In genomic region chr12:104069620-104070019, GRCm38 (mm10) we compare ENCODE assay signal across 9 mouse cellular contexts. TPM values are rescaled to one million over a fixed set of nuclear protein-coding genes. Genes with fewer than 3 reads are reported as not detected.
DNase-seq lines count a peak whose midpoint lies in the region; ATAC-seq and TF ChIP-seq lines count a peak whose summit lies in the region.
"Had no signal": no experiment of that assay in that cellular context is flagged by ENCODE, and none has a peak within 500 bp of the region (broad histone marks: within the 10 kb centered on the region; RNA-seq: fewer than 3 reads in every experiment).

No protein-coding gene starts in this region.

- 13% methylated on average over 2 of the region's 2 CpGs for WGBS in forebrain, embryonic 12.5 days
- WGBS in hindbrain, embryonic 14.5 days = 5% methylated on average over 2 of the region's 2 CpGs

- TF ChIP-seq CTCF in bone marrow macrophage, adult 2 months (IDR thresholded peaks at IDR 0.05; ENCODE audit: low read depth, low read length) = peak; percentile 73

- H3K4me1 ChIP-seq in ES-E14 (ENCODE audit: control insufficient read depth in 2 of 2, insufficient read depth in 2 of 2, low read length in 2 of 2, poor library complexity in 1 of 2) = peaks cover 0 to under 1% of the 10 kb centered on the region in 2 experiments; a peak in 1 of 4 replicates
- H3K4me1 ChIP-seq in bone marrow macrophage, adult 2 months (ENCODE audit: control insufficient read depth, insufficient read depth, low read length) = peaks cover 12% of the 10 kb centered on the region
- H3K4me1 ChIP-seq in forebrain, embryonic 12.5 days = no peaks in the 10 kb centered on the region
- H3K4me1 ChIP-seq in hindbrain, embryonic 14.5 days (replicated peaks; ENCODE audit: control insufficient read depth, insufficient read depth, low read length) = no peaks in the 10 kb centered on the region

- H3K27me3 ChIP-seq in forebrain, embryonic 12.5 days = no peaks in the 10 kb centered on the region
- H3K27me3 ChIP-seq in hindbrain, embryonic 14.5 days (ENCODE audit: control insufficient read depth, insufficient read depth, low read length) = no peaks in the 10 kb centered on the region

- no peak overlapping the region for H3K9ac ChIP-seq in ES-E14 (ENCODE audit: insufficient read depth, low read depth, low read length, poor library complexity, severe bottlenecking)
- H3K9ac ChIP-seq in forebrain, embryonic 12.5 days = no peak overlapping the region
- H3K9ac ChIP-seq in hindbrain, embryonic 14.5 days = no peak overlapping the region

- no peak overlapping the region for H3K4me2 ChIP-seq in forebrain, embryonic 12.5 days
- H3K4me2 ChIP-seq in hindbrain, embryonic 14.5 days (replicated peaks) = no peak overlapping the region

- H3K27ac ChIP-seq in ES-E14 (ENCODE audit: insufficient read depth, low read depth, low read length, poor library complexity, severe bottlenecking) = no peak overlapping the region
- no peak overlapping the region for H3K27ac ChIP-seq in bone marrow macrophage, adult 2 months (ENCODE audit: insufficient read depth, low read depth, low read length)
- H3K27ac ChIP-seq in forebrain, embryonic 12.5 days = no peak overlapping the region
- H3K27ac ChIP-seq in hindbrain, embryonic 14.5 days = no peak overlapping the region

- no peak overlapping the region for H3K4me3 ChIP-seq in ES-E14 (ENCODE audit: insufficient read depth in 1 of 2, low read depth in 1 of 2, low read length in 2 of 2, poor library complexity in 1 of 2, severe bottlenecking in 1 of 2)
- no peak overlapping the region for H3K4me3 ChIP-seq in bone marrow macrophage, adult 2 months (ENCODE audit: insufficient read depth, low read length)
- no peak overlapping the region for H3K4me3 ChIP-seq in forebrain, embryonic 12.5 days (replicated peaks)
- no peak overlapping the region for H3K4me3 ChIP-seq in hindbrain, embryonic 14.5 days (replicated peaks; ENCODE audit: low read length)

- no peak for TF ChIP-seq POLR2A in bone marrow macrophage, adult 2 months (IDR thresholded peaks at IDR 0.05; ENCODE audit: borderline replicate concordance, low read depth, low read length)

- ATAC-seq in forebrain, embryonic 12.5 days (ENCODE audit: low FRiP score) = peak; percentile 42; the same call in 1 of the 2 replicates
- peak; percentile 58; the same call in 1 of the 2 replicates for ATAC-seq in hindbrain, embryonic 14.5 days (ENCODE audit: low FRiP score)
- ATAC-seq in megakaryocyte, adult 5-6 weeks (ENCODE audit: poor library complexity, severe bottlenecking) = peak; percentile 61
- no peak for ATAC-seq in erythroblast, adult 5-6 weeks (replicated peaks; ENCODE audit: low FRiP score, poor library complexity, severe bottlenecking)

- in situ Hi-C loops in ES-E14 (cut with MboI; ENCODE audit: low sequenced_read_pairs in 2 of 2, unreplicated experiment in 2 of 2) = loop anchor here in 1 of 2 experiments (10.0 kb wide), 1 partner anchor 345 kb away; no protein-coding TSS in a partner anchor

- DNase-seq in ES-E14 (ENCODE audit: low read depth, low spot score) = peak; percentile 49
- DNase-seq in hindbrain, embryonic 14.5 days (ENCODE audit: low spot score) = peak; percentile 87
- DNase-seq in layer of hippocampus, postnatal 36 days = peak; percentile 71 to 77
- peak; percentile 75 to 89 for DNase-seq in right cerebral cortex, postnatal 10 days (ENCODE audit: low spot score in 2 of 2)

- no peaks in the 10 kb centered on the region for H3K9me3 ChIP-seq in ES-E14 (ENCODE audit: control insufficient read depth, insufficient read depth, low read depth, low read length)
- H3K9me3 ChIP-seq in forebrain, embryonic 12.5 days = no peaks in the 10 kb centered on the region
- no peaks in the 10 kb centered on the region for H3K9me3 ChIP-seq in hindbrain, embryonic 14.5 days (ENCODE audit: control insufficient read depth, low read length)

- H3K36me3 ChIP-seq in ES-E14 (ENCODE audit: control insufficient read depth, insufficient read depth, low read length, poor library complexity, severe bottlenecking) = no peaks in the 10 kb centered on the region
- no peaks in the 10 kb centered on the region for H3K36me3 ChIP-seq in forebrain, embryonic 12.5 days (replicated peaks)
- no peaks in the 10 kb centered on the region for H3K36me3 ChIP-seq in hindbrain, embryonic 14.5 days (replicated peaks; ENCODE audit: control insufficient read depth, insufficient read depth)

TF ChIP-seq in ES-E14, 5 proteins besides CTCF, POLR2A, EP300 and RAD21:
- TF ChIP-seq ZC3H11A (IDR thresholded peaks at IDR 0.05; ENCODE audit: borderline replicate concordance, low read depth, low read length) = peak; percentile 34; the same call in 1 of the 2 replicates
- no peak for TF ChIP-seq MAFK (IDR thresholded peaks at IDR 0.05; ENCODE audit: insufficient read depth, low read depth, low read length)
TF ChIP-seq in ES-E14: peak in this region for 1.

RNA-seq across cellular contexts. Expression of gene Serpina12, which starts 25.4 kb away (rescaled TPM):
- total RNA-seq in ES-E14 (2012; rRNA removed) = 0.13 TPM in 1 of 2 replicates, not detected in the other
- polyA plus RNA-seq in bone marrow macrophage, adult 2 months (2012; ENCODE audit: insufficient read depth, insufficient read length, missing spikeins) = not detected in 2 replicates
- not detected in 2 replicates for polyA plus RNA-seq in forebrain, embryonic 12.5 days (2016; fragmentation: Nextera tagmentation; extraction: Ambion mirVana)
- not detected in 2 replicates for polyA plus RNA-seq in hindbrain, embryonic 14.5 days (2014; fragmentation: Nextera tagmentation; extraction: Ambion mirVana)
- total RNA-seq in layer of hippocampus, postnatal 36 days (2021) = under 1 TPM in 1 of 2 experiments, not detected in 1; 0.12 TPM
- total RNA-seq in megakaryocyte, adult 5-6 weeks (2015) = 0.05 and 0.07 TPM in 2 replicates
- not detected in 2 replicates for total RNA-seq in megakaryocyte, adult 5-6 weeks (2017)
- not detected in 2 replicates for total RNA-seq in erythroblast, adult 5-6 weeks (2015; ENCODE audit: low replicate concordance)
- total RNA-seq in erythroblast, adult 5-6 weeks (2017; ENCODE audit: low replicate concordance) = not detected in 2 replicates
- polyA plus RNA-seq: heart, embryonic 16.5 days had no signal

RNA-seq across cellular contexts. Expression of gene Serpina5, which starts 31.3 kb away (rescaled TPM):
- not detected in 2 replicates for total RNA-seq in ES-E14 (2012; rRNA removed)
- not detected in 2 replicates for polyA plus RNA-seq in bone marrow macrophage, adult 2 months (2012; ENCODE audit: insufficient read depth, insufficient read length, missing spikeins)
- polyA plus RNA-seq in forebrain, embryonic 12.5 days (2016; fragmentation: Nextera tagmentation; extraction: Ambion mirVana) = not detected in 2 replicates
- not detected in 2 replicates for polyA plus RNA-seq in hindbrain, embryonic 14.5 days (2014; fragmentation: Nextera tagmentation; extraction: Ambion mirVana)
- not detected for total RNA-seq in layer of hippocampus, postnatal 36 days (2021)
- total RNA-seq in megakaryocyte, adult 5-6 weeks (2015) = not detected in 2 replicates
- total RNA-seq in megakaryocyte, adult 5-6 weeks (2017) = not detected in 2 replicates
- total RNA-seq in erythroblast, adult 5-6 weeks (2015; ENCODE audit: low replicate concordance) = not detected in 2 replicates
- not detected in 2 replicates for total RNA-seq in erythroblast, adult 5-6 weeks (2017; ENCODE audit: low replicate concordance)
- polyA plus RNA-seq: heart, embryonic 16.5 days had no signal

RNA-seq across cellular contexts. Expression of gene Serpina3a, which starts 42.9 kb away (rescaled TPM):
- not detected in 2 replicates for total RNA-seq in ES-E14 (2012; rRNA removed)
- not detected in 2 replicates for polyA plus RNA-seq in bone marrow macrophage, adult 2 months (2012; ENCODE audit: insufficient read depth, insufficient read length, missing spikeins)
- not detected in 2 replicates for polyA plus RNA-seq in forebrain, embryonic 12.5 days (2016; fragmentation: Nextera tagmentation; extraction: Ambion mirVana)
- polyA plus RNA-seq in hindbrain, embryonic 14.5 days (2014; fragmentation: Nextera tagmentation; extraction: Ambion mirVana) = not detected in 2 replicates
- not detected for total RNA-seq in layer of hippocampus, postnatal 36 days (2021)
- total RNA-seq in megakaryocyte, adult 5-6 weeks (2015) = not detected in 2 replicates
- not detected in 2 replicates for total RNA-seq in megakaryocyte, adult 5-6 weeks (2017)
- not detected in 2 replicates for total RNA-seq in erythroblast, adult 5-6 weeks (2015; ENCODE audit: low replicate concordance)
- total RNA-seq in erythroblast, adult 5-6 weeks (2017; ENCODE audit: low replicate concordance) = not detected in 2 replicates
- polyA plus RNA-seq: heart, embryonic 16.5 days had no signal

RNA-seq across cellular contexts. Expression of gene Serpina9, which starts 56.1 kb away (rescaled TPM):
- total RNA-seq in ES-E14 (2012; rRNA removed) = 0.18 TPM in 1 of 2 replicates, not detected in the other
- not detected in 2 replicates for polyA plus RNA-seq in bone marrow macrophage, adult 2 months (2012; ENCODE audit: insufficient read depth, insufficient read length, missing spikeins)
- not detected in 2 replicates for polyA plus RNA-seq in forebrain, embryonic 12.5 days (2016; fragmentation: Nextera tagmentation; extraction: Ambion mirVana)
- polyA plus RNA-seq in hindbrain, embryonic 14.5 days (2014; fragmentation: Nextera tagmentation; extraction: Ambion mirVana) = 0.22 TPM in 1 of 2 replicates, not detected in the other
- total RNA-seq in layer of hippocampus, postnatal 36 days (2021) = under 1 TPM in 1 of 2 experiments, not detected in 1; 0.37 TPM
- total RNA-seq in megakaryocyte, adult 5-6 weeks (2015) = not detected in 2 replicates
- total RNA-seq in megakaryocyte, adult 5-6 weeks (2017) = not detected in 2 replicates
- total RNA-seq in erythroblast, adult 5-6 weeks (2015; ENCODE audit: low replicate concordance) = not detected in 2 replicates
- not detected in 2 replicates for total RNA-seq in erythroblast, adult 5-6 weeks (2017; ENCODE audit: low replicate concordance)

RNA-seq across cellular contexts. Expression of gene Serpina3b, which starts 58.2 kb away (rescaled TPM):
- not detected in 2 replicates for total RNA-seq in ES-E14 (2012; rRNA removed)
- not detected in 2 replicates for polyA plus RNA-seq in bone marrow macrophage, adult 2 months (2012; ENCODE audit: insufficient read depth, insufficient read length, missing spikeins)
- polyA plus RNA-seq in forebrain, embryonic 12.5 days (2016; fragmentation: Nextera tagmentation; extraction: Ambion mirVana) = not detected in 2 replicates
- polyA plus RNA-seq in hindbrain, embryonic 14.5 days (2014; fragmentation: Nextera tagmentation; extraction: Ambion mirVana) = 0.09 TPM in 1 of 2 replicates, not detected in the other
- total RNA-seq in layer of hippocampus, postnatal 36 days (2021) = not detected
- total RNA-seq in megakaryocyte, adult 5-6 weeks (2015) = not detected in 2 replicates
- not detected in 2 replicates for total RNA-seq in megakaryocyte, adult 5-6 weeks (2017)
- total RNA-seq in erythroblast, adult 5-6 weeks (2015; ENCODE audit: low replicate concordance) = not detected in 2 replicates
- total RNA-seq in erythroblast, adult 5-6 weeks (2017; ENCODE audit: low replicate concordance) = not detected in 2 replicates
- polyA plus RNA-seq: heart, embryonic 16.5 days had no signal
